Mouse (Mus musculus) MEL-GATA-1-ER (cell line): Measurements from ENCODE around the gene Fam214b.

Experiments
- DNase-seq: peaks from one replicate; pipeline ENCODE4 v3.0.0-alpha.2; 2012; ENCODE audit warnings: low read depth; ENCODE audit errors: extremely low read depth

The Fam214b gene

DNA sequence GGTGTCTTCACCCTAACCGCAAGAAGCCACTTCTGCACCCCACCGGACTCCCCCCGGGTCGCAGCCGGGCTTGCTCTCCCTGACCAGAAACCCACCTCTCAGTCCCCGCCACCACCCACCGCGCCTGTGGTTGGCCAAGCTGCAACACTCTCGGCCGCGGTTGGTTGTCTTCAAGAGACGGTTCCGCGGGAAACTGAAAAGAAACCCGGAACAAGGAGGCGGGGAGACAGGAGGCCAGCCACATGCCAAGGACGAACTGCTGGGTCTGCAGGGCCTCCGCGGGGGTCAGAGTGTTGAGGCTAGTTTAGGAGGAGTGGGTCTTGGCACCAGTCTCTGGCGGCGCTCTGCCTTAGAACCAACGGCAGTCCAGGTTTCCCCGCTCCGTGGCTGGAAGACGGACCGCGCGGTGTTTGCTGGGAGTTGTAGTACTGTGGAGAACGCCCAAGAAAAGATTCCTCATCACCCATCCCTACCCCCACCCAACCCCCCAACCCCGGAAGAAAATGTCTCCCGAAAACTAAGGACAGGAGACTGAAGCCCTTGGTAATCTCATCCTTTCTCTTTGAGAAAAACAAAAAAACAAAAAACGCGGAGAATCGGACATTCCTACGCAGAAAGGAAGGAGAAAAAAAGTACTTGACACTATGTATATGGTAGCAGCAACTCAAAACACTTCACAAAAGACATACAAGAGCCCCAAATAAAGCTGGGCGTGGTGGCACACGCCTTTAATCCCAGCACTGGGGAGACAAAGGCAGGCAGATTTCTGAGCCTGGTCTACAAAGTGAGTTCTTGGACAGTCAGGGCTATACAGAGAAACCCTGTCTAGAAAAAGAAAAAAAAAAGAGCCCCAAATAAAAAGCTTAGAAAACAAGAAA, 35.6 kb downstream of the Fam214b start, which contains the start of gene Fancg:
Gene Fancg (minus strand): TSS at position 346 of the 878 bp plus-strand sequence.
- DNase-seq, result peak; percentile 64

DNA sequence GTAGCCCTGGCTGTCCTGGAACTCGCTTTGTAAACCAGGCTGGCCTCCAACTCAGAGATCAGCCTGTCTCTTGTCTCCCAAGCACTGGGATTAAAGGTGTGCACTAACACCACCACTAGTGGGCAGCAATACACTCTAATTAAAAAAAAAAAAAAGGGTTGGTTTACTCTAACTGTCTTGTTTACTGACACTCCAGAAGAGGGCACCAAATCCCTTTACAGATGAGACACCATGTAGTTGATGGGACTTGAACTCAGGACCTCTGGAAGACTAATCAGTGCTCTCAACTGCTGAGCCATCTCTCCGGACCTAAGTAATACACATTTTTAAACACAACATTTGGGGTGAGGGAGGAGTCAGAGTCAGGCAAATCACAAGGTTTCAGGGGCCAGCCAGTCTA, 40.3 kb downstream of the Fam214b start:
- DNase-seq, result peak; percentile 63

DNA sequence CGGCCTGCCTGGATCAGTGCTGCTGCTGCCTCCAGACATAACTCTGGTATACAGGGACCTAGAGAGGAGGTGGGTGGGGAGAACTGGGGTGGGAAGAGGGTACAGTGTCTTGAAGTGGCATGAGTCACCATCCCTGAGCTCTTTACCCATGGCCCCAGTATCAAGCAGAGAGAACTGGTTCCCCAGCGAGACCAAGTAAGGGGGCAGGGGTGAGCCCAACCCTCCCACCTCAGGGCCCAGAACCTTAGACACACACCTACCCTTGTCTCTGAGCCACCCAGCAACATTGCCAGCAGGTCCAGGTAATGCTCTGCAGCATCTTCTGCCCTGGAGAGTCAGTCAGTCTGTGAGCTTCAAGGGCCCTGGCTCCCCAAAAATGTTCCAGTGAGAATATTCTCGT, 41.1 kb downstream of the Fam214b start:
- no peak for DNase-seq

DNA sequence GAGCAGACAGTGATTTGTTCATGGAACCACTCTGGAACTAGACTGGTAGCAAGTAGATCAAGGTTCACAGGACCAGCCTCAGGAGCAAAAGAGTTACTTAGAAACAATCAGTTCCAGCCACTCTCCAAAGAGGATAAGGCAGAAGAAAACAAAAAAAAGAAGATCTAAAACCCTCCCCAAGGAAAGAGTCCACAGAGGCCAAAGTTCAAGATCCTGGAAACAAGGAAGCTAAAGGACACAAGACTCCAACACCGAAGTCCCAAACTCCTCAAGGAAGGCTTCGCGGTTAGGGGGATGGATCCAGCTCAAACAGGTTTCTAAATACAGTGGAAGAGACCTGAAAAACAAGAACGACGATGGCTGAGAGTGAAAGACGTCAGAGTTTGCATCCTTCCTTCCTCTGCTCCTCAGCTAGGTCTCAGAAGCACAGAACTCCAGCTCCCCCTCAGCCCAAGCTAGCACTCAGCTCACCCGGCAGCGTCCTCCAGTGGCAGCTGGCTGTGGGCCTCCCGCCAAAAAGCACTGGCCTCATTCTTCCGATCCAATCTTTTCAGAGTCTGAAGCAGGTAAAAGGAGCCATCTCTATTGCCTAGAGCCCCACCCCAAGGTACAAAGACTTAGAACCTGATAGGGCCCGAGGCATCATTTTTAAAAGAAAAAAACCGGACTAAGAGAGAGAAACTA, 43.1 kb downstream of the Fam214b start:
- no peak for DNase-seq

DNA sequence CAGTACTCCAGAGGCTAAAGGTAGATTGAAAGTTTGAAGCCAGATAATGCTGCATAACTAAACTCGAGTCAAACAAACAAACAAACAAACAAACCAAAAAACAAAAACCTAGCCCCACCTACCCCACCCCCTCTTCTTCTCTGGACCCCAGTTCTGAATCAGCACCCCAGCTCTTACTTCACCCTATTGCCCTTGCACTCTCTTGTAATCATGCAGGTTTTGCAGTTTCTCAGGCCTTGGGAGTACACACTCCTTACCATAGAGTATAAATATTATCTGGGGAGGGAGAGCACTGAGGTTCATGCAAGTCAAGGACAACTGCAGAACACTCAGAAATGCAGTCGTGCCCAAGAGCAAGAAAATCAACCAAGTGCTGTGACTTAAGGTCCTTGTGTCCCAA, 44.7 kb downstream of the Fam214b start:
- no peak for DNase-seq

DNA sequence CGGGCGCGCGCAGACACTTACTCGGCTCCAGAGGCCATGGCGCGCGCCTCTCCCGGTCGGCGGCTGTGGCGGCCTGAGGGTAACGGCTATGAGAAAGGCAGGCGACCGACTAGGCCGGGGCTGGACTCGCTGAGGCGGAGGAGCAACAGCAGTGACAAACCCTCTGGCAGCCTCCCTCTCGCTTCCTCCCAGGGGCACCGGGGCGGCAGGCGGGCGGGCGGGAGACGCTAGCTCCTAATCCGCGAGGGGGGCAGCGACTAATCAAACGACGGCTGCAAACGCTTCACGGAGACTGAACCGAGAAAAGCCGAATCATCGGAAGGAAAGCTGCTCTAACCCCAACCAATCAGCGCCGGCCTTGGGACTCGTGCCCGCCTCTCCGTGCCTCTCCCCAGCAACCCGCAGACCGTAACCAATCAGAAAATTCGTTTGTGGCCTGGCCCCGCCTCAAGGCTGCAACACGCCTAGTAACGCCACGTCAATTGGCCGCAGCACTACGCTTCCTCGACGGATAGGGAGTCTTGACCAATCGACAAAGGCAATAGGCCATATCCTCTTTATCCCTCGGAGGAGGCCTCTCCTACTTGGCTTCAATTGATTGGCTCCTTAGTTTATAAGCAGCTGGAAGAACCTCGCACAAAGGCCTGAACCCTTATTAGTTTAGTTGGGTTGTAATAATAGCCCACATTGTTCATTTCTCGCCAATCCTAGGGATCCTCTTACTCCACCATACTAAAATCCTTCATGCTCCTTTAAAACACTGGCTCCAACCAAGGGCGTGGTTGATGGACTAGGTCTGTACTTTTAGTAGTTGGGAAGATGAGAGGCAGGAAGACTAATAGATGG, 45.7 kb downstream of the Fam214b start, which contains the start of gene Vcp:
Gene Vcp (minus strand): TSS at position 367 of the 846 bp plus-strand sequence.
- DNase-seq, result peak; percentile 99

DNA sequence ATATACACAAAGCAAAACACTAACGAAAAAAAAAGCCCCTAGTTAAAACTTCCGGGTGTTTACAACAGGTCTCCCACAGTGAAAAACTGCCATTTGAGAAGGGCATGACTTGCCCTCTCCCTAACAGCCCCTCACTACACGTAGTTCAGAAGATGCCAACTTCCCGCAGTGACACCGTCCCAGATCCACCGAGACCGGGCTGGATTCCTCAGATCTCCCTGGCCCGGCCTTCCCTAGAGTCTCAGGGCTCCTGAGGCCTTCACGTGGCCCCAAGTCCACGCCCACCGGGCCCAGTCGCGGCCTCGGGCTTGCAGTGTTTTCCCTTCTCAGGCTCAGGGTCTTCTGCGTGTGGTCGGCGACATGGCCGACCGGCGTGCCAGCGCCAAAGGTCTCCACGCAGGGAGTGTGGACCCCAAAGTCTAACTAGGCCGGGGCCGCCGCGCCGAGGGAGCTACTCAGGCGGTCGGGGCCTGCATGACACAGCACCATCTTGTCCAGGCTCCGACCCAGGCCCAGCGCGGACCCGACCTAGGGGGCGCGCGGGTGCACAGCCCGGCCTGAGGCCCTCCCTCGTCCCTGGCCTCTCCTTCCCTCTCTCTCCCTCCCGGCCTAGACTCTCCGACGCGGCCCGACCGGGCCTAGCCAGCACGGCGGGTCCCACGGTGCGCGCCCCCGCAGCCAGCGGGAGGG, 46.4 kb downstream of the Fam214b start:
- peak; percentile 62 for DNase-seq

DNA sequence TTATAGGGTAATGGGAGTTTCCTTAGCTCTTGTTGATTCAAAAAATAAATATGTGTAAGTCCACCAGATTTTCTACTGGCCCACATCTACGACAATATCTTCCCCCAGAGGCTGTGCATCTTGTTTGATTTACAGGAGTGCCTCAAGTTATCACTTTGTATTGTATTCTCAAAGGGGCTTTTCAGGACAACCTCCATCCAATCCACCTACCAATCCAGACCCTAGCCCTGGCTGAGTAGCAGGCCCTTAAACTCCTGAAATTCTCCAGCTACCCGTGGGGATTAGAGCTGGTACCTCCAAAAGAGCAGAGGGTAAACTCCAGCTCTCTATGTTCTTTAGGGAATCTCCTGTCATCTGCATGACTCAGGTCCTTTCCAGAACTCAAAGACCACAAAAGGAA, 48.0 kb downstream of the Fam214b start:
- DNase-seq, result no peak

DNA sequence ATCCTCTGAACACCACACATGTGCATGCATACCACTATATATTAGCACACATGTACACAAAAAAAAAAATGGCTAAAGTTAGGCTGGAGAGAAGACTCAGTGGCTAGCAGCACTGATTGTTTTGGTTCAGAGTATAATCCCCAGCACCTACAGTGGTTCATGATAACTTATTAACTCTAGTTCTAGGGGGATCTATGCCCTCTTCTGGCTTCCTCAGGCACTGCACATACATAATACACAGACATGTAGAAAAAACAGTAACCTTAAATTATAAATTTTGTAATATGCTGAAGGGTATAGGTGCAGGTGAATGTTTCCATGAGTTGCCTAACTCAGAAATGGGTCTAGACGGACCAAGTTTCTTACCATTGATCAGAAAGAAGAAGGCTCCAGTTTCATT, 57.7 kb downstream of the Fam214b start:
- DNase-seq, result no peak
